Mouse (Mus musculus) limb, embryonic 12.5 days (tissue): ENCODE data around the gene Fxyd3. TPM values are rescaled to one million over a fixed set of nuclear protein-coding genes. Genes with fewer than 3 reads are reported as not detected.

ENCODE experiments used
- ATAC-seq: fragments of 200-750 bp; cut with Nextera tagmentation; 2 replicates; pipeline ENCODE4 v1.8.0; 2017; ENCODE audit warnings: low read depth, moderate TSS enrichment; ENCODE audit not compliant: insufficient number of reproducible peaks, insufficient read depth, low FRiP score, low TSS enrichment
- H3K27ac ChIP-seq: fragments of 300-500 bp; sonication (generic); 2 replicates; pipeline ENCODE4 v1.5.1; 2016; ENCODE audit warnings: mild to moderate bottlenecking, moderate library complexity
- H3K27me3 ChIP-seq: fragments of 300-500 bp; sonication (generic); 2 replicates; pipeline ENCODE4 v1.6.1; 2016; ENCODE audit warnings: mild to moderate bottlenecking, moderate library complexity
- H3K36me3 ChIP-seq: fragments of 300-500 bp; sonication (generic); 2 replicates; pipeline ENCODE4 v1.6.1; 2016; ENCODE audit warnings: mild to moderate bottlenecking, moderate library complexity
- H3K4me1 ChIP-seq: fragments of 300-500 bp; sonication (generic); replicated peaks from 2 replicates; pipeline ENCODE4 v1.6.1; 2016
- H3K4me2 ChIP-seq: fragments of 300-500 bp; sonication (generic); 2 replicates; pipeline ENCODE4 v1.6.1; 2016; ENCODE audit warnings: mild to moderate bottlenecking, moderate library complexity
- H3K4me3 ChIP-seq: fragments of 300-500 bp; sonication (generic); replicated peaks from 2 replicates; pipeline ENCODE4 v1.5.1; 2016; ENCODE audit warnings: mild to moderate bottlenecking
- H3K9ac ChIP-seq: fragments of 300-500 bp; sonication (generic); replicated peaks from 2 replicates; pipeline ENCODE4 v1.6.1; 2016; ENCODE audit warnings: mild to moderate bottlenecking, moderate library complexity
- H3K9me3 ChIP-seq: fragments of 300-500 bp; sonication (generic); 2 replicates; pipeline ENCODE4 v1.6.1; 2016; ENCODE audit warnings: mild to moderate bottlenecking, moderate library complexity
- WGBS: fragments of 180-500 bp; shearing (Covaris S2); methylation state at CpG from one replicate; pipeline ENCODE4 v1.1.7; 2016; 5-methylcytosine and 5-hydroxymethylcytosine counted together
- polyA plus RNA-seq: library from polyadenylated mRNA; unstranded; fragments of >200 nt; fragmentation: Nextera tagmentation; extraction: Ambion mirVana; gene quantifications from 2 replicates; pipeline ENCODE4 v1.2.1, GENCODE M21; 2016

Fxyd3 gene
- polyA plus RNA-seq, 1 experiment from 2014 or later, result 18.3 TPM

DNA sequence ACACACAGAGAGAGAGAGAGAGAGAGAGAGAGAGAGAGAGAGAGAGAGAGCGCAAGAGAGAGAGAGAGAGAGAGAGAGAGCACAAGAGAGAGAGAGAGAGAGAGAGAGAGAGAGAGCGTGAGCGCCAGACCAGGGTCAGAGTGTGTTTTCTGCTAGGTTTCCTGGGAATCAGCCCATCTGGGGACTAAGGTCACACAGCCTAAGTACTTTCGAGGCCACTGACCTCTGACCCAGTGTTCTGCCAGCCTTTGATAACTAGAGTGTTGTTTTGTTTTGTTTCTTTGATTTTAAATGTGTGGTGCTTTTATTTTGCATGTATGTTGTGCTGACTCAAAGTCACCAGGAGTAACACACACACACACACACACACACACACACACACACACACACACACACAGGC is 20.6 kb downstream of the Fxyd3 start:
- Histone ChIP-seq H3K9me3 (no peaks in the 10 kb centered on the region), H3K4me2 (peak overlapping the region; percentile 48), H3K9ac (0 out of 2 replicates have a peak overlapping the region, but pooled peaks have one; percentile 4), H3K27me3 (peaks cover 41% of the 10 kb centered on the region), H3K36me3 (no peaks in the 10 kb centered on the region), H3K27ac (peak overlapping the region; percentile 54; the same call in 1 of the 2 replicates), H3K4me1 (peaks cover 53% of the 10 kb centered on the region), H3K4me3 (no peak overlapping the region)
- WGBS, result 22% methylated on average over 3 of the region's 4 CpGs
- ATAC-seq, result no peak

DNA sequence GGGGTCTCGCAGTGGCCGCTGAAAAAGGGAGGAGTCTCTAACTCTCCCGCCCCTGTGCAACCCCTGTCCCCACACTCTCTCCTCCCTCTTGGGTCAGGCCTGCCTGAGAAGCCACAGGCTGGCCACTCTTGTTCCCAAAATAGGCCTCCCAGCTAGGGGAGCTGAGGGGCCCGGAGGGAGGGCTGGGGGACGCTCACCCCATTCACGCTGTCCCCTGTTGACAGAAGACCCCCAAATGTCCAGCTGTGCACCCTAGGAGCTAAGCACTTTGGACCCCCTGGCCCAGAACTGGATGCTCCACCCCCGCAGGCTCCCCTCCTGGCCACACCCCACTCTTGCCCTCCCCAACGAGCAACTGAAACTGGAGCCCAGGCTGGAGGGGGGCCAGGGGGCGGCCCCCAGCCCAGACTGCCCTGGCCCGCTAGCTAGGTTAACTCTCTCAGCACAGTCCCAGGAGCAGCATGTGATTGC is 21.1 kb downstream of the Fxyd3 start:
- H3K9me3 ChIP-seq, result no peaks in the 10 kb centered on the region
- H3K4me2 ChIP-seq, result peak overlapping the region; percentile 48
- ATAC-seq, result peak; percentile 69
- H3K27me3 ChIP-seq, result peaks cover 46% of the 10 kb centered on the region
- H3K4me1 ChIP-seq, result peaks cover 56% of the 10 kb centered on the region
- 4% methylated on average over 10 of the region's 10 CpGs for WGBS
- H3K4me3 ChIP-seq, result peak overlapping the region; percentile 24
- H3K36me3 ChIP-seq, result no peaks in the 10 kb centered on the region
- 0 out of 2 replicates have a peak overlapping the region, but pooled peaks have one; percentile 4 for H3K9ac ChIP-seq
- H3K27ac ChIP-seq, result peak overlapping the region; percentile 54; the same call in 1 of the 2 replicates

DNA sequence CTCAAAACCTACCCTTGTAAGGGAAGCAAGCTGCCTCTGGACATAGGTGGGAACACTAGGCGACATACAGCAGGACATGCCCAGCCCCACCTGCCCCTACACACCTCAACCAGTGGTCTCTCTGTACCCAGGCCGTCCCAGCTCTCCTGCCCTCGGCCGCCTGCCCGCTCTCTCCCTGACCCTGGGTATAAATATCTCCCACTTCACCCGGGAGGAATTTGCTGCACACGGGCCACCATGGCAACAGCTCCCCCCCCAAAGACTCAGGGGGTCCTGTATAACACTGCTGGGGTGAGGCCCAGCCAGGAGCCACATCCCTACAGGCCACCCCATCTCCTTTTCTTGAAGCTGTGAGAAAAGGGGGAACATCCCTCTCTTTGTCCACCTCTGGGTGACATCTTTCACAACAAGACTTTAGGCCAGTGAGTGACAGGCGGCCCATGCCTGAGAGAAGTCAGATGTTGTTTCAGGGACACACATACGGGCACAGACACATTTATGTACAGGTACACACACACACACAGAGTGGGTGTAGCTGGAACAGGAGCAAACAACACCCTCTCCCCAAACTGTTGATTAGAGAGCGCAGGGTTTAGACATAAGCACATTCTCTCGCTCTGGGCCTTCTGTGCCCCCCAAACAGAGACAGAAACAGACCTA is 21.7 kb downstream of the Fxyd3 start:
- peak; percentile 6; the same call in 1 of the 2 replicates for ATAC-seq
- Histone ChIP-seq H3K27me3 (peaks cover 52% of the 10 kb centered on the region), H3K27ac (peak overlapping the region; percentile 54; the same call in 1 of the 2 replicates), H3K4me1 (peaks cover 62% of the 10 kb centered on the region), H3K9me3 (no peaks in the 10 kb centered on the region), H3K4me3 (peak overlapping the region; percentile 24; the same call in 1 of the 2 replicates), H3K9ac (no peak overlapping the region), H3K4me2 (peak overlapping the region; percentile 48), H3K36me3 (no peaks in the 10 kb centered on the region)
- WGBS, result 48% methylated on average over 11 of the region's 11 CpGs

DNA sequence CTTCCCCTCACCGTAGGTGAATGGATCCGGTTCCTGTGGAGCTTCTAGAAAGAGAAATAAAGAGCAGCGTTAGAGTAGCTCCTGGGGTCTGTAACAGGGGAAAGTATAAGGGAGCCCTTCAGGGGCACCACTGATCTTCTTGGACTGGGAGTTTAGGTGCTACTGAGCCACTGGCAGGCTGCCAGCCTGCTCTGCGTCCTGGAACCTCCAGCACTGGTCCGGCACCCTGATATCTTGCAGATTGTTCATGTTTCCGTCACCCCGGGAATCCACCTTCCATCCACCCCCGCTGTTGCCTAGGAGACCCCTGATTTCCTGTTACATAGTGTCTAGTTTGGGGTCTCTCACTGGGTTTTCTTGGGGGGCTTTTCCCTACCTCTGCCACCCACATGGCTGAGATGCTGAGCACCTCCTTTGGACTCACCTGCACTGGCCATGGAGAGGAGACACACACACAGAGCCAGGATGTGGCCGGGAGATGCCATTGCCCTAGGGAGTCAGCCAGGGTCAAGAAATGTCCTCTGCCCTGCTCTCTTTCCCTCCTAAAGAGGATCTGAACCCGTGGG is 22.5 kb downstream of the Fxyd3 start:
- no peak overlapping the region for H3K4me3 ChIP-seq
- no peak overlapping the region for H3K9ac ChIP-seq
- H3K4me2 ChIP-seq, result peak overlapping the region; percentile 48
- no peak overlapping the region for H3K27ac ChIP-seq
- WGBS, result 30% methylated on average over 10 of the region's 10 CpGs
- ATAC-seq, result no peak
- H3K27me3 ChIP-seq, result peaks cover 60% of the 10 kb centered on the region
- H3K36me3 ChIP-seq, result no peaks in the 10 kb centered on the region
- no peaks in the 10 kb centered on the region for H3K9me3 ChIP-seq
- H3K4me1 ChIP-seq, result peaks cover 66% of the 10 kb centered on the region

DNA sequence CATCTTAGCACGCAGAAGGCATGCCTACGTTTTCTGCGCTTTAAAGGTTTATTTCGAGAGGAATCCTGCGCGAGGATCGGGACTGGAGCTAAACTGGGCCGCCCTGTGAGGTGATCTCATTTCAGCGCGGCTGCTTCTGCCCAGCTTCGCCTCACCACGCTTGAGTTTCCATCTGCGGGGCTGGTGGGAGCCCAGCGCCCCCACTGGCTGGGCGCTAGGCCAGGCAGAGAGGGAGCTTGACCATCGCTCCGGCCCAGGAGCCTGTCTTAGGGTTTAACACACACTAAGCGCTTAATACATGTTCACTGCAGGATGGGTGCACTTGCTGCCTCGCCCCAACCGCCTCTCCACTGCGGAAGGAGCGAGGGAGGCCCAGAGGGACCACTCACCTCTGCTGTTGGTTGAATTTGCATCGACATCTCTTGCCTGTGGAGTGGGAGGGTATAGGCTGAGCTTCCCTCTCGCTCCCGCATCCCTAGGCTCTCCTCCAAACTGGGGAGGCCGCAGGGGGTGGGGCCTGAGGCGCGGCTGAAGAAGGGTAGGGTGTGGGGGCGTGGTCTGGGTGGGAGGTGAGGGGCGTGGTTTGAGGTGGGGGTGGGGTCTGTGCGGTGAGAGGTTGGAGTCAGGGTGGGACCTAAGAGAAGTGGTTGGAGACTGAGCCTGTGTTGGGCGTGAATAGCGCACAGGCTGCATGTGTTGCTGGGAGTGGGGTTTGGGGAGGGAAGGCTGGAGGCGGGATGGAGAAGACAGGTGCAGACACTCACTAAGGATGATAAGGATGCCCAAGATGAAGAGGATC is 23.7 kb downstream of the Fxyd3 start:
- no peak for ATAC-seq
- Histone ChIP-seq H3K36me3 (no peaks in the 10 kb centered on the region), H3K4me3 (peak overlapping the region; percentile 28), H3K27me3 (peaks cover 71% of the 10 kb centered on the region), H3K4me2 (peak overlapping the region; percentile 52), H3K9ac (0 out of 2 replicates have a peak overlapping the region, but pooled peaks have one; percentile 12), H3K4me1 (peaks cover 64% of the 10 kb centered on the region), H3K27ac (no peak overlapping the region), H3K9me3 (no peaks in the 10 kb centered on the region)
- WGBS, result 2% methylated on average over 34 of the region's 34 CpGs

DNA sequence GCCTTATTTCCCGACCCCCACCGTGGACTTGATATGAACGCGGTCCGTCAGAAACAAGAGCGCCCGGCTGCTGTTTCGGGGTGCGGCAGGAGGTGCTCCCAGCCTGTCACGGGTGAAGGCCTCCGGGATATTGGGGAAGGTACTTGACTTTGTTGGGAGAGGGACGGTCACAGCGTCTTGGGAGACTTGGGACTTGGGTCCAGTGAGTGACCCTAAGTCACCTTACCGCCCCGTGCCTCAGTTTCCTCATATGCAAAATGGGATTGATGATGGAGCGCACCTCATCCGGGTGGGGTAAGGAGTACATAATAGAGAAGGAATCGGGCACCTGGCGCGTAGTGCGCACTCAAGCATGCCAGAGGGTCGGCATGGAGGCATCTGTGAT is 24.3 kb downstream of the Fxyd3 start:
- peaks cover 64% of the 10 kb centered on the region for H3K4me1 ChIP-seq
- 2% methylated on average over 22 of the region's 22 CpGs for WGBS
- H3K36me3 ChIP-seq, result no peaks in the 10 kb centered on the region
- ATAC-seq, result no peak
- peak overlapping the region; percentile 28 for H3K4me3 ChIP-seq
- H3K4me2 ChIP-seq, result peak overlapping the region; percentile 52
- no peak overlapping the region for H3K27ac ChIP-seq
- peaks cover 76% of the 10 kb centered on the region for H3K27me3 ChIP-seq
- no peaks in the 10 kb centered on the region for H3K9me3 ChIP-seq
- H3K9ac ChIP-seq, result 0 out of 2 replicates have a peak overlapping the region, but pooled peaks have one; percentile 12

DNA sequence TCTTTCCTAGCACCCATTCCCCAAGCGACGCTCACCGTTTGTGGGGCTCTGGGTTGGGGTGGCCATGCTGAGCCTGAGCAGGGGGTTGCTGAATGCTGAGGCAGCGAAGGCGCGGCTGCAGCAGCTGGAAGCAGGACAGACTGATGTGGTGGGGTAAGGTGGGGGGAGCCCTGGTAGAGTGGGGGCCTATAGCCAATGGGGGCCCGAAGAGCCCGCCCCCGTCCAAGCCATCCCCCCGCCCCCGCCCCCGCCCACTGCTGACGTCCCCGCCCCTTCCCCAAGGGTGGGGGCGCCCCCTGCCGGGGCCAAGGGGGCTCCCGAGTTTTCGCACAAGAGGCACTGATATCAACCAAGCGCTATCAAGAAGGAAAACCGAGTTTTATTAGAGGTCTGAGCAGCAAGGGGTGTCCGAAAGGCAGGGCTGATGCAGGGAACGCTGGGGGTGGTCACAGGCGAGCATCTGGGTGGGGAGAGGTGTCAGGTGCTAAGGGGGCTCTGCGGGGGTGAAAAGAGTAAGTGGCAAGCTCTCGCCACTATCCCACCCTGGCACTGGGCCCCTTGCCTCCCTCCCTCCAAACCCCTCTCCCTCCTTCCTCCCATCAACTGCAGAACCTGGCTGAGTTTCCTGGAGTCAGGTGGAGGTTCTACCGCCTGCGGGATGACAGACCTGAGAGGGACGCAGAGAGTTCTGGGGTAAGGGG is 25.0 kb downstream of the Fxyd3 start, which contains the start of gene Fxyd7:
TSS of gene Fxyd7 (minus strand) at position 147 of the 701 bp plus-strand sequence.
- ATAC-seq, result no peak
- Histone ChIP-seq H3K4me1 (peaks cover 64% of the 10 kb centered on the region), H3K27me3 (peaks cover 76% of the 10 kb centered on the region), H3K4me3 (peak within 1 kb of the TSS; percentile 28), H3K9ac (peak within 1 kb of the TSS; percentile 45), H3K4me2 (peak within 1 kb of the TSS; percentile 52), H3K36me3 (no peaks in the 10 kb centered on the region), H3K9me3 (no peaks in the 10 kb centered on the region), H3K27ac (no peak within 1 kb of the TSS)
- WGBS, result under 1% methylated on average over 24 of the region's 28 CpGs

DNA sequence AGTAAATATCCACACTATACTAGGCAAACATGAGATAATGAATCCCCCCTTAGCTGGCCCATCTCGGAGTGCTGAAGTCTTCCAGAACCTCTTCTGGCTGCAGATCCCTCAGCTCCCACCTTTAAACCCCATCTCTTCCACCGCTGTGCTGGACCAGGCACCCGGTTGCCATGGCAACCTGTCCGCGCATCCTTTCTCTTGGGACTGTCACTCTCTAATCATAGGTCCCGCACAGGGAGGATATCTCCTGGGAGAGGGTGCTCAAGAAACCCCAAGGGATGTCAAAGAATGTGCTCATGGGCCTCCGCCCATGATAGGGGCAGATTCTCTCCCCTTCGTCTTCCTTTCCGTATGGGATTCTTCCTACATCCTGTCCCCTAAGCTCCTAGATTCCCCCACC is 25.6 kb downstream of the Fxyd3 start:
- Histone ChIP-seq H3K27ac (no peak overlapping the region), H3K4me3 (peak overlapping the region; percentile 28), H3K4me1 (peaks cover 64% of the 10 kb centered on the region), H3K36me3 (no peaks in the 10 kb centered on the region), H3K9me3 (no peaks in the 10 kb centered on the region), H3K27me3 (peaks cover 79% of the 10 kb centered on the region), H3K9ac (0 out of 2 replicates have a peak overlapping the region, but pooled peaks have one; percentile 27), H3K4me2 (peak overlapping the region; percentile 52)
- ATAC-seq, result no peak
- WGBS, result 2% methylated on average over 9 of the region's 9 CpGs

DNA sequence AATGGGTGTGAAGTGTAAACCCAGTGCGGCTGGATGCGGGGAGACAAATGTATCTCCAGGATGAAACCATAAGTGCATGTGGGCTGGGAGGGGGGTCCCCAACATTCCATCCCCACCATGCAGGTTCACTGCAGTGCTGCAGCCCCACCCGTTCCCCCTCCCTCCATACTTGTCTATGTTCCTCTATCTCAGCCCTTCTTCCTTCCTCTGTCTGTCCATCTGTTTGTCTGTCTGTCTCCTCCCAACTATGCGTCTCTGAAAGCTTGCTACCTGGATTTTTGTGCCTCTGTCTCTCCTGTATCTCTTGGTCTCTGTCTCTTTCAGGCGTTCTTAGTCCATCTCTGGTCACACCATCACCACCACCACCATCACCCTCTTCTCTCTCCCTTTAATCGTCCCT is 26.0 kb downstream of the Fxyd3 start:
- no peaks in the 10 kb centered on the region for H3K9me3 ChIP-seq
- H3K9ac ChIP-seq, result peak overlapping the region; percentile 45
- peaks cover 63% of the 10 kb centered on the region for H3K4me1 ChIP-seq
- peak overlapping the region; percentile 28 for H3K4me3 ChIP-seq
- H3K27me3 ChIP-seq, result peaks cover 82% of the 10 kb centered on the region
- H3K27ac ChIP-seq, result no peak overlapping the region
- H3K36me3 ChIP-seq, result no peaks in the 10 kb centered on the region
- no peak for ATAC-seq
- H3K4me2 ChIP-seq, result peak overlapping the region; percentile 52
- WGBS, result 10% methylated on average over 6 of the region's 6 CpGs

DNA sequence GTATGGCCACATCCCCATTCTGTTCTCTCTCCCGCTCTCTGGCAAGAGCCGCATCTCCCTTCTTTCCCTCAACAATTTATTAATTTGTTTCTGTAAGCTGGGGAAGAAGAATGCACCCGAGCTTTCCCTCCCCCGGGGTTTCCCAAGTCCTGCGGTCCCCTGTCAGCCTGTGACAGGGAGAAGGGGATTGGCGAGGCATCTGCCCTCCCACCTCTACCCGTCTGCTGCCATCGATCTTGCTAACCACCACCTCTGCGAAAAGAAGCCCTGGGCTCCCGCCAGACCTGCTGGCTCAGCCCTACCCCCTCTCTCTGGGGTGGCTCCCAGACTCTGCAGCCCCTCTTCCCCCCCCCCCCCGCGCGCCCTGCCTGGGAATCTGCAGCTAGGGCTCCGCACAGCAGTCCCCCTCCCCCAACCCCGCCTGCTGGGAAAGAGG is 26.6 kb downstream of the Fxyd3 start:
- Histone ChIP-seq H3K4me2 (peak overlapping the region; percentile 52), H3K9me3 (no peaks in the 10 kb centered on the region), H3K27ac (no peak overlapping the region), H3K36me3 (no peaks in the 10 kb centered on the region), H3K4me3 (peak overlapping the region; percentile 28), H3K4me1 (peaks cover 56% of the 10 kb centered on the region), H3K27me3 (peaks cover 87% of the 10 kb centered on the region), H3K9ac (peak overlapping the region; percentile 45)
- peak; percentile 4; the same call in 1 of the 2 replicates for ATAC-seq
- 4% methylated on average over 11 of the region's 15 CpGs for WGBS
